Mouse (Mus musculus) lung, embryonic 16.5 days (tissue): ENCODE data around the gene Cables2. TPM values are rescaled to one million over a fixed set of nuclear protein-coding genes. Genes with fewer than 3 reads are reported as not detected.
"Not testable (repeated sequence)": the region's sequence is repeated elsewhere in the genome, so short reads cannot be mapped to it uniquely, and the experiment has no call there.

Experiments
- ATAC-seq: fragments of 200-750 bp; cut with Nextera tagmentation; 2 replicates; pipeline ENCODE4 v1.8.0; 2017; ENCODE audit warnings: low read depth, mild to moderate bottlenecking, moderate library complexity
- H3K27ac ChIP-seq: fragments of 300-500 bp; sonication (generic); 2 replicates; pipeline ENCODE4 v1.5.1; 2014; ENCODE audit warnings: mild to moderate bottlenecking, control low read depth, low read length
- H3K27me3 ChIP-seq: fragments of 300-500 bp; sonication (generic); 2 replicates; pipeline ENCODE4 v1.6.1; 2014; ENCODE audit warnings: low read depth, low read length, mixed read lengths; ENCODE audit not compliant: control insufficient read depth, insufficient read depth
- H3K36me3 ChIP-seq: fragments of 300-500 bp; sonication (generic); 2 replicates; pipeline ENCODE4 v1.6.1; 2014; ENCODE audit warnings: low read length; ENCODE audit not compliant: control insufficient read depth, insufficient read depth
- H3K4me1 ChIP-seq: fragments of 300-500 bp; sonication (generic); replicated peaks from 2 replicates; pipeline ENCODE4 v1.6.1; 2014; ENCODE audit warnings: low read length, mixed read lengths; ENCODE audit not compliant: control insufficient read depth, insufficient read depth
- H3K4me2 ChIP-seq: fragments of 300-500 bp; sonication (generic); 2 replicates; pipeline ENCODE4 v1.6.1; 2014; ENCODE audit warnings: low read depth, low read length, control low read depth
- H3K4me3 ChIP-seq: fragments of 300-500 bp; sonication (generic); 2 replicates; pipeline ENCODE4 v1.5.1; 2014; ENCODE audit warnings: mild to moderate bottlenecking, low read length, control low read depth
- H3K9ac ChIP-seq: fragments of 300-500 bp; sonication (generic); 2 replicates; pipeline ENCODE4 v1.6.1; 2014; ENCODE audit warnings: low read length, control low read depth
- H3K9me3 ChIP-seq: fragments of 300-500 bp; sonication (generic); 2 replicates; pipeline ENCODE4 v1.6.1; 2016; ENCODE audit warnings: low read length; ENCODE audit not compliant: control insufficient read depth
- WGBS: fragments of 180-500 bp; shearing (Covaris S2); extraction: QIAGEN DNeasy Blood & Tissue Kit; methylation state at CpG from one replicate; pipeline ENCODE4 v1.1.7; 2014; 5-methylcytosine and 5-hydroxymethylcytosine counted together
- polyA plus RNA-seq: library from polyadenylated mRNA; unstranded; fragments of >200 nt; fragmentation: Nextera tagmentation; extraction: Ambion mirVana; gene quantifications from 2 replicates; pipeline ENCODE4 v1.2.1, GENCODE M21; 2015

The Cables2 gene
- polyA plus RNA-seq, 1 experiment from 2014 or later, result 8.4 TPM

DNA sequence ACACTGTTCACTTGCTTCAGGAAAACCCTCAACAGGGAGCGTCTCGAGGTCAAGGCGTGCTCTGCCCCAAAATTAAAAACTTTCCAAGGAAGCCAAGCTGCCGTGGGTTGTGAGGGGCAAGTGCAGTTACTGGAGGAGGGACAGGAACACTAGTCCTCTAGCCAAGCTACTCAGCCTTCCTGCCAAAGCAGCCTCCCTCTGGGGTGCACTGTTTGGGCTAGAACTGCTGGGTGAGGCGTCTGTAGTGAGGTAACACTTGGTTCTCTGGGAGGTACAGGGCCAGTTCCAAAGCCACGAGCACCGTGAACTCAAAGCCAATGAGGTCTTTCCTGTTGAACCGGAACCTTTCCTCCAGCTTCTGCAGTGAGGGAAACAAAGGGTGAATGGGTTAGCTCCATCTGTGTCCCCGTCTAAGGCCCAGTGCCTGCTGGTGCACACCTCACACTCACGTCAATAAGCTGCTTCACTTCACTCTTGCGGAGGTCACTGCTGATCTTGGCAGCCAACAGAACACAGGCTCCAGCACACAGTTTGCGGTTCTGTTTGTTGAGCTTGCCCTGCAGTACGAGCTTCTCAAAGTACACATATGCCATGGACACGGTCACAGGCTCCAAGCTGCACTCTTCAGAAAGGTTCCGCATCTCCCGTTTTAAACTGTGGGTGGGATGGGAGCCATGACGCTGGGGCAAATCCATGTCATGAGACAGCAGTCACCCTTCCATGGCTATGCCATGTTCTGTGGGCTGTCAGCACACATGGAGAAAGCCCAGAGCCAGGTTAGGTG, 13.3 kb downstream of the Cables2 start:
- not testable (repeated sequence) for H3K27me3 ChIP-seq, H3K9me3 ChIP-seq, H3K9ac ChIP-seq, H3K4me3 ChIP-seq, H3K27ac ChIP-seq, H3K4me2 ChIP-seq, ATAC-seq
- Histone ChIP-seq H3K36me3 (peaks cover 23% of the 10 kb centered on the region), H3K4me1 (peaks cover 13% of the 10 kb centered on the region; the same call in 1 of the 2 replicates)
- WGBS, result 61% methylated on average over 17 of the region's 17 CpGs

DNA sequence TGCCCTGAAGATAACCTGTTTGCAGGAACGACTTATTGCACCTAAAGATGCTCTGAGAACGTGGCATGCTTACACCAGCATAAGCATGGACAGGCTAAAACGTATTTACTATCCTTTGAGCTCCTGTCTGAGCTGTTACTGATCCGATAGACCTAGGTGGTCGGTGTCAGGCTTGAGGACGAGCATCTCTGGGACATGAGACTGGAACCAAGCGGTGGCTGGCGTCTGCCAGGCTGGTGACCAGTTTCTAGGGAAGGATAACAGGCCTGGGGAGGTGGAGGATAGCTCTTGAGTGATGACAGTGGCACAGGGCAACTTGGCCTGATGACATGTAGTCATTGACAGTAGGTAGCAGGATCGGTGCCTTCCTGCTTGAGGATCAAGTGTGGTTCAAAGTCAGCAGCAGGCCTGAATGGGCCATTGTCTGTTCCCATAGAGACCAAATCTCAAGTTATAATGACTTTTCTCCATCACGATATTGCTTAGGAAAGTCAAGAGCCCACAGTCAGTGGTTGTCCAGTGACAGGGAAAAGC, 14.3 kb downstream of the Cables2 start:
- H3K4me2 ChIP-seq, H3K9ac ChIP-seq, H3K27ac ChIP-seq, H3K4me3 ChIP-seq, ATAC-seq, H3K9me3 ChIP-seq, H3K27me3 ChIP-seq: not testable (repeated sequence)
- WGBS, result 65% methylated on average over 10 of the region's 10 CpGs
- Histone ChIP-seq H3K4me1 (peaks cover 13% of the 10 kb centered on the region; the same call in 1 of the 2 replicates), H3K36me3 (peaks cover 18% of the 10 kb centered on the region)

DNA sequence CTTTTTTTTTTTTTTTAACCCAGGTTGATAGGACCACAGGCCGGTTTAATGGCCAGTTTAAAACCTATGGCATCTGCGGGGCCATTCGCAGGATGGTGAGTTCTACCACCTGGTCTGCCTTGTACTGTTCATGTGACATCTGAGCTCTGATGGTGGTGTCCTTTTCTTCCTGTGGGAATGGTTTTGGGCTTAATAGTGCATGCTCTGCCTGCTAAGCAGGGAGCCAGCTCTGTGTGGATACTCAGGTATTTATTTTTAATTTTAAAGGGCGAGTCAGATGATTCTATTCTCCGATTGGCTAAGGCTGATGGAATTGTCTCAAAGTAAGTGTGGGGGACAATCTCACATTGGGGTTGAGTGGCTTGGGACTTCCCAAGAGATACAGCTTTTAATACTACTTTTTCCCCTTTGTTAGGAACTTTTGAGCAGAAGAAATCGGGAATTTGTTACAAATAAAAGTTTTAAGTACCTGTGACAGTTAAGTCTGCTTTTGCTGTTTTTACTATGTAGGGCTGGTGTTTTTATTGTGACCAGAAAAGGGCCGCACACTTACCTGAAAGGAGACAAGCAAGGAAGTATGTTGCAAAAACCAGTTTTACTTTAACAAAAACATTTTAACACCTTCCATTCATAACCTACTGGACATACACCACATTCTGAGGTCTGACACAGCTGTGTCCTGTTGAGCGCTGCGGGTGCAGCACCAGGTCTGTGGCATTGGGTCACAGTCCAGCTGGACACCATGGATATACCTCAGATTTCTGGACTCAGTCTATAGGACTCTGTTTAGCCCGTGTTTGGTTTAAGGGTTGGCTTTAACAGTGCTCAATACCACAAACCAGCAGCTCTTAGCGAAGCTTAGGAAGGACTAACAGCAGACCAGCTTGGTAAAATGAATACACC, 15.1 kb downstream of the Cables2 start:
- H3K9me3 ChIP-seq, result no peaks in the 10 kb centered on the region
- H3K36me3 ChIP-seq, result peaks cover 13% of the 10 kb centered on the region
- no peaks in the 10 kb centered on the region for H3K27me3 ChIP-seq
- H3K9ac ChIP-seq, result peak overlapping the region; percentile 91
- no peak for ATAC-seq
- H3K27ac ChIP-seq, result no peak overlapping the region; the same call in 1 of the 2 replicates
- 45% methylated on average over 11 of the region's 11 CpGs for WGBS
- H3K4me3 ChIP-seq, result peak overlapping the region; percentile 84
- peak overlapping the region; percentile 88 for H3K4me2 ChIP-seq
- H3K4me1 ChIP-seq, result peaks cover 13% of the 10 kb centered on the region; the same call in 1 of the 2 replicates

DNA sequence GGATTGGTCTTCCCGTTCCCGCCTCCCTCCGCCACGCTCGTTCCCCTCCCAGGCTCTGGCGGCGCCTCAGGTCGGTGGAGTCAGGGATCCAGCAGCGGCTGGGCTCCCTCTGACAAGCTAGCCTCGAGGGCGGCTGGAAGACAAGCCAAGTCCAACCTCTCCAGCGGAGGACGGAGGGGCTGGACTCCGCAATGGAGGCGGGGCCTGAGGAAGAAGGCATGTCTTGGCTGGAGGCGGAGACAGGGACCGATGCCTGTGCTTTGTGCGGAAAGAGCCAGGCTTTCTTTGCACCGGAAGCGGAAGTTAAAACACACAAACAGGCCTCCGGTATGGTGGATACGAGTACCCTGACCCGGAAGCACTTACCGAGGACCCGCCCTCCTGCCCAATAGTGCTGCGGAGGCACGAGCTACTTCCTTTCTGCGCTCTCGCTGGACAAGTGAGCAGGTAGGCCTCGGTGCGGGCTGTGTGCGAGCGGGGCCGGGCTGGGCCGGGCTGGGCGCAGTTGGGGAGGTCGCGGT, 16.2 kb downstream of the Cables2 start, which contains the start of gene Rps21:
TSS of gene Rps21 (plus strand) at position 377 of the 521 bp plus-strand sequence.
- Histone ChIP-seq H3K27ac (peak within 1 kb of the TSS; percentile 95), H3K27me3 (no peaks in the 10 kb centered on the region), H3K9me3 (no peaks in the 10 kb centered on the region), H3K36me3 (peaks cover 13% of the 10 kb centered on the region), H3K4me2 (peak within 1 kb of the TSS; percentile 95), H3K9ac (peak within 1 kb of the TSS; percentile 91), H3K4me1 (peaks cover 13% of the 10 kb centered on the region; the same call in 1 of the 2 replicates), H3K4me3 (peak within 1 kb of the TSS; percentile 84)
- under 1% methylated on average over 37 of the region's 38 CpGs for WGBS
- ATAC-seq, result peak; percentile 98

DNA sequence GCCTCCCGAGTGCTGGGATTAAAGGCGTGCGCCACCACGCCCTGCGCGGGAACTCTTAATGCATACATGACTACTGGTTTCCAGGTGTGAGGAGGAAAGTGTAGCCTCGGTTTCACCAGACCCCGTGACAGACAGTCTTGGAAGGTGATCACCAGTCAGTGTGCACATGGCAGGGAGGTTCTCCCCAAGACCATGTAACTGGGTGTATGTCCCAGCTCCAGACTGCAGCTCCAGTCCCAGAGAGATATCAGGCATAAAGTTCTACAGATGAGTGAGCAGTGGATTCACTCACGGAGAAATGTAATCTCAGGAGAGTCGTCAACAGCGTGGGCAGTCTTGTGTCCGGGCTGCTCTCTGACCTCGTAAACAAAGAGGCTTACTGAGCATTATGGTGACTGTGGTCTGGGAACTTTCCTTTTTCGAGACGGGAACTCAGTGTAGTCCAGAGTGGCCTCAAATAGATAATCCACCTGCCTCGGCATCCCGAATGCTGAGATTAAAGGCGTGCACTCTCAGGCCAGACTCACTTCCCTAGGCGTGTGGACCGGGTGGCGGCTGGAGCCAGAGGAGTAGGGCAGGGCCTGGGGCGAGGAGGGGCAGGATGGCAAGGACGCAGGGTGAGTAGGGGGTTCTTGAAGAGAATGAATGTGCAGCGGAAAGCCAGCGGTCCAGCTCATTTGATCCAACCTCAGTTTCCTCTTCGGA, 16.8 kb downstream of the Cables2 start:
- ATAC-seq, result peak; percentile 72
- peak overlapping the region; percentile 80 for H3K9ac ChIP-seq
- 22% methylated on average over 26 of the region's 26 CpGs for WGBS

DNA sequence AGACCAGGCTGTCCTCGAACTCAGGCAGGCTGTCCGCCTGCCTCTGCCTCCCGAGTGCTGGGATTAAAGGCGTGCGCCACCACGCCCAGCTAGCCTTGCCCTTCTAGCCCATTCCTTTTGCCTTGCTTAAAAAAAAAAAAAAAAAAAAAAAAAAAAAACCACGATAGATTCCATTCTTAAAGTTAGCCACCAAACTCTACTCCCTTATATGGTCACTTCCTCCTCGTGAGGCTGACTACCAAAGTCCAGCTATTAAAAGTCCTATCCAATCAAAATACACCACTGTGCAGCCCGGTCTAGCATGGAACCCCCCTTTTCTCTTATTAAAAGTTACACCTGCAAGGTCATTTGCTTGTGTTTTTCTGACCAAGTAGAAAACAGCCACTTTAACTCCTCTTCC, 17.6 kb downstream of the Cables2 start:
- H3K4me2 ChIP-seq, result no peak overlapping the region
- WGBS, result 83% methylated on average over 9 of the region's 9 CpGs
- no peaks in the 10 kb centered on the region for H3K9me3 ChIP-seq
- H3K4me3 ChIP-seq, result no peak overlapping the region
- peaks cover 8% of the 10 kb centered on the region; the same call in 1 of the 2 replicates for H3K36me3 ChIP-seq
- no peak for ATAC-seq
- H3K27me3 ChIP-seq, result no peaks in the 10 kb centered on the region
- H3K27ac ChIP-seq, result no peak overlapping the region
- no peak overlapping the region for H3K9ac ChIP-seq
- H3K4me1 ChIP-seq, result peaks cover 13% of the 10 kb centered on the region; the same call in 1 of the 2 replicates

More for the DNA sequence above, 16.8 kb downstream of the Cables2 start:
- Histone ChIP-seq H3K4me2 (peak overlapping the region; percentile 95), H3K9me3 (no peaks in the 10 kb centered on the region), H3K4me3 (peak overlapping the region; percentile 84), H3K36me3 (peaks cover 11% of the 10 kb centered on the region; the same call in 1 of the 2 replicates), H3K4me1 (peaks cover 13% of the 10 kb centered on the region; the same call in 1 of the 2 replicates), H3K27me3 (no peaks in the 10 kb centered on the region), H3K27ac (peak overlapping the region; percentile 95)

DNA sequence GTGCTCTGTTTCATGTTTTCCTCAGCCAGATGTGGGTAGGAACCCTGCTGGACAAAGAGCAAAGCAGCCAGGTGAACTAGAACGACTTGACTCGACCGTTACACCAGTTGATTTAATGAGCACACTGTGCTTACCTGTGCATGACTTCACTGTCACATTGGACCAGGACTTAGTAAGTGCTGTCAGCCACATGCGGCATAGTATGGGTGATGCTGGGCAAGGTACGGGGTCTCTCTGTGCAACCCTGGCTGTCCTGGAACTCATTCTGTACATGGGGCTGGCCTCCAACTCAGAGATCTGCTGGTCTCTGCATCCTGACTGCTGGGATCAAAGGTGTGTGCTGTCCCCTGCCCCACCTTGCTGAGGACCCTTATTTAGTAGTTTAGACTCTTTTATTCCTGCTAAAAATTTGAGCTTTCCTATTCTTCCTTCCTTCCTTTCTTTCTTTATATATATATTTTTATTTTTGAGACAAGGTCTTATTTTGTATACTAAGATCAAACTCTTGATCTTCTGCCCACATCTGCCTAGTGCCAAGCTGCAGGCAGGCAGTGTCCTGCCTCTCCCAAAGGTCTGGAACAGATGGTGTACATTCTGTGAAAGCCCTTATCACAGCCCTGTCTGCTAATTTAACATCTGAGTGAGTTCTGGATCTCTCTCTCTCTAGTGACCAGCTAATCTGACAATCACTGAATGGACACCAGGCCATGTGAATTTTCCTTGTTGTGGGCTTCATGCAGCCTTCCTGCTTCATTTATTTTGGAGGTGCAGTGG, 18.7 kb downstream of the Cables2 start:
- 89% methylated on average over 5 of the region's 5 CpGs for WGBS
- Histone ChIP-seq H3K9ac (no peak overlapping the region), H3K4me2 (no peak overlapping the region)

DNA sequence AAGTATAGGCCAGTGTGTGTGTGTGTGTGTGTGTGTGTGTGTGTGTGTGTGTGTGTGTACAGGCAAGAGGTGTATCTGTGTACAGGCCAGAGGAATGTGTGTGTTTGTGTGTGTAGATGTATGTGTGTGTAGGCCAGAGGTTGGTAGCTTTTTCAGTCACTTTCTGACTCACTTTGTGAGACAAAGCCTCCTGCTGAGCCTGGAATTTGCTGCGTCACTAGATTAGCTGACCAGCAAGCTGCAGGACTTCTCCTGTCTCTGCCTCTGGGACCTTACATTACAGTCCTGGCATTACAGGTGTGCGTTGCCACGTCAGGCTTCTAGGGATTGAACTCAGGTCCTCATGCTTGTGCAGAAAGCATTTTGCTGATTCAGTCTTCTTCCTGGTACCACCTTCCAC, 21.5 kb downstream of the Cables2 start:
- Histone ChIP-seq H3K27me3 (no peaks in the 10 kb centered on the region), H3K9ac (no peak overlapping the region), H3K4me1 (peaks cover 9% of the 10 kb centered on the region; the same call in 1 of the 2 replicates), H3K4me2 (no peak overlapping the region), H3K27ac (no peak overlapping the region), H3K36me3 (no peaks in the 10 kb centered on the region), H3K9me3 (no peaks in the 10 kb centered on the region), H3K4me3 (no peak overlapping the region)
- WGBS, result 45% methylated on average over 3 of the region's 3 CpGs
- 0 out of 2 replicates have a peak, but pooled peaks have one; percentile 17 for ATAC-seq

More for the DNA sequence above, 18.7 kb downstream of the Cables2 start:
- H3K4me3 ChIP-seq, result no peak overlapping the region
- H3K27me3 ChIP-seq, result no peaks in the 10 kb centered on the region
- H3K9me3 ChIP-seq, result no peaks in the 10 kb centered on the region
- H3K36me3 ChIP-seq, result peaks cover 6% of the 10 kb centered on the region; the same call in 1 of the 2 replicates
- no peak for ATAC-seq
- peaks cover 13% of the 10 kb centered on the region; the same call in 1 of the 2 replicates for H3K4me1 ChIP-seq
- no peak overlapping the region for H3K27ac ChIP-seq
